Mouse (Mus musculus): Measurements from ENCODE around the gene Traf3ip3. TPM values are rescaled to one million over a fixed set of nuclear protein-coding genes. Genes with fewer than 3 reads are reported as not detected.

Traf3ip3 gene
- polyA plus RNA-seq, 1 experiment from 2014 or later = 4.5 TPM

DNA sequence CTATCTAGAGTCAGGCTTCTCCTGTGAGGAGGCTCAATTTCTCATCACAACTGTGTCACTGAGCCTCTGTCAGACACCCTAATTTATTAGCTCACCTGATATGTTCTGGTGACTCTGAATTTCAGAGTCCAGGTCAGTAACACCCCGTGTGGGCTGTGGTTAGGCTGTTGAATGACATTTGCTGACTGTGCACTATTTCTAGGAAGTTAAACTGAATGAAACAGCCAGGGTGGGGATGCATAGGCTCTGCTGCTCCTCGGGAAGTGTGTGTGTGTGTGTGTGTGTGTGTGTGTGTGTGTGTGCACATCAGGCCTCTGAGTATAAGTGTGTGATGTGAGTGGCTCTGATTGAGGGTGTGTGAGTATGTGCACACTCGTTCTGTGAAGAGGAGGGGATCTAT is 62.8 kb downstream of the Traf3ip3 start:
- H3K27ac ChIP-seq = no peak overlapping the region
- WGBS = 45% methylated on average over 3 of the region's 3 CpGs
- no peak for ATAC-seq (ENCODE audit: insufficient number of reproducible peaks, insufficient read depth, low FRiP score, low TSS enrichment, low read depth)
- no peak overlapping the region for H3K4me2 ChIP-seq
- H3K36me3 ChIP-seq = no peaks in the 10 kb centered on the region
- H3K9ac ChIP-seq (replicated peaks) = no peak overlapping the region
- H3K9me3 ChIP-seq = no peaks in the 10 kb centered on the region
- no peak overlapping the region for H3K4me3 ChIP-seq (replicated peaks)
- no peaks in the 10 kb centered on the region for H3K27me3 ChIP-seq
- H3K4me1 ChIP-seq (replicated peaks) = peaks cover 15% of the 10 kb centered on the region

DNA sequence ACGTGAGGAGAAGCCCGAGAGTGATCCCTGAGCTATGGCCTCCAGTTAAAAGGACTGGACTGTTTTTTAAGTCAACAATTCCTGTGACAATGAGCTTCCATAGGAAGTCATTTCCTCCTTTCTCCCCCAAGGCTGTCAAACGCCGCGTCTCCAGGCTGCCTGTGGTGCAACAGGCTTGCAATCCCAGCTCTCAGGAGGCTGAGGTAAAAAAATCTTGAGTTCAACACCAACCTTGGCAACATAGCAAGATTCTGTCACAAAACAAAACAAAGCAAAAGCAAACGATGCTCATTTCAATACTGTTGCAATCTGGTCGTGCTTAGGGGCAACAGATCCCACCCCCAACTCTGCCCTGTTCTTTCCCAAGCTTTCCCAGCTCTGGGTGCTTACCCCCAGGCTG is 63.4 kb downstream of the Traf3ip3 start:
- peaks cover 15% of the 10 kb centered on the region for H3K4me1 ChIP-seq (replicated peaks)
- no peak overlapping the region for H3K27ac ChIP-seq
- 37% methylated on average over 7 of the region's 7 CpGs for WGBS
- no peaks in the 10 kb centered on the region for H3K27me3 ChIP-seq
- no peak for ATAC-seq (ENCODE audit: insufficient number of reproducible peaks, insufficient read depth, low FRiP score, low TSS enrichment, low read depth)
- H3K36me3 ChIP-seq = no peaks in the 10 kb centered on the region
- H3K4me3 ChIP-seq (replicated peaks) = no peak overlapping the region
- no peak overlapping the region for H3K9ac ChIP-seq (replicated peaks)
- H3K4me2 ChIP-seq = no peak overlapping the region
- no peaks in the 10 kb centered on the region for H3K9me3 ChIP-seq

GRCm38 (mm10) chr1:193133726-193134125 is 67.8 kb downstream of the Traf3ip3 start:
- no peaks in the 10 kb centered on the region for H3K9me3 ChIP-seq
- peaks cover 17% of the 10 kb centered on the region for H3K4me1 ChIP-seq (replicated peaks)
- WGBS = 88% methylated on average over 1 of the region's 1 CpGs
- no peak overlapping the region for H3K9ac ChIP-seq (replicated peaks)
- H3K27me3 ChIP-seq = no peaks in the 10 kb centered on the region
- no peak for ATAC-seq (ENCODE audit: insufficient number of reproducible peaks, insufficient read depth, low FRiP score, low TSS enrichment, low read depth)
- no peaks in the 10 kb centered on the region for H3K36me3 ChIP-seq
- H3K27ac ChIP-seq = no peak overlapping the region
- H3K4me2 ChIP-seq = no peak overlapping the region
- no peak overlapping the region for H3K4me3 ChIP-seq (replicated peaks)

DNA sequence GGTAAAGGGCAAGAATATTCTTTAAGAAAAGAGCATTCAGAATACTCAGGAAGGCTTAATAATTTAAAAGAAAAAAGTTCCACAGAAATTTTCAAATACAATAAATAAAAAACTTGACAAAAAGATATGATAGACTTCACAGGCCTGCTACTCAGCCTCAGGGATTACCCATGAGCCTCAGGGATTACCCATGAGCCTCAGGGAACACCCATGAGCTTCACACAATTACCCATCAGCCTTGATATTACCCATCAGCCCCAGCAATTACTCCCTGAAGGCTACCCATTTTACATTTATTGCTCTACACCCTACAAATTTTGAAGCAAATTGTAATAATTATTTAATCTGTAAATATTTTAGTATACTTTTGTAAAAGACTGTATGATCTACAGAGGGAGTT is 69.1 kb downstream of the Traf3ip3 start:
- H3K36me3 ChIP-seq = peaks cover 10% of the 10 kb centered on the region
- no peak for ATAC-seq (ENCODE audit: insufficient number of reproducible peaks, insufficient read depth, low FRiP score, low TSS enrichment, low read depth)

GRCm38 (mm10) chr1:193131311-193131948 is 70.1 kb downstream of the Traf3ip3 start:
- Histone ChIP-seq H3K9ac (replicated peaks) (no peak overlapping the region), H3K4me3 (replicated peaks) (no peak overlapping the region), H3K27me3 (no peaks in the 10 kb centered on the region), H3K4me1 (replicated peaks) (peaks cover 12% of the 10 kb centered on the region), H3K27ac (no peak overlapping the region), H3K9me3 (no peaks in the 10 kb centered on the region), H3K36me3 (peaks cover 19% of the 10 kb centered on the region), H3K4me2 (no peak overlapping the region)
- no peak for ATAC-seq (ENCODE audit: insufficient number of reproducible peaks, insufficient read depth, low FRiP score, low TSS enrichment, low read depth)
- 34% methylated on average over 6 of the region's 6 CpGs for WGBS

More for the DNA sequence above, 69.1 kb downstream of the Traf3ip3 start:
- Histone ChIP-seq H3K27ac (no peak overlapping the region), H3K4me3 (replicated peaks) (no peak overlapping the region), H3K27me3 (no peaks in the 10 kb centered on the region), H3K9me3 (no peaks in the 10 kb centered on the region), H3K4me1 (replicated peaks) (peaks cover 12% of the 10 kb centered on the region), H3K4me2 (no peak overlapping the region), H3K9ac (replicated peaks) (no peak overlapping the region)

DNA sequence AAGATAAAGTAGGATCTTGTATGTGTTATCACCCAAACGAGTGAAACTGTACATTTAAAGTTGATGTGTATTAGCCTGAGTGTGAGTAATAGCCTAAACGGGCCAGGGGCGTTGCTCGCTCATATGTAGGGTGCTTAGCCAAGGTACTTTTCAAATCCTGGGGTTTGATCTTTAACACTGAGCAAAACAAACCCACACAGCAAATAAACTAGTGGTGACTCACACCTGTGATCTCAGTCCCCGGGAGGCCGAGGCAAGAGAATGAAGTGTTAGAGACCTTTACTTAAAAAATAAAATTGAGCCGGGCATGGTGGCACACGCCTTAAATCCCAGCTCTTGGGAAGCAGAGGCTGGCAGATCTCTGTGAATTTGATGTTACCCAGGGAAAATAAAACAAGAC is 70.7 kb downstream of the Traf3ip3 start:
- H3K4me2 ChIP-seq = peak overlapping the region; percentile 54
- H3K9ac ChIP-seq (replicated peaks) = no peak overlapping the region
- no peaks in the 10 kb centered on the region for H3K27me3 ChIP-seq
- 0 out of 2 replicates have a peak, but pooled peaks have one; percentile 15 for ATAC-seq (ENCODE audit: insufficient number of reproducible peaks, insufficient read depth, low FRiP score, low TSS enrichment, low read depth)
- H3K4me1 ChIP-seq (replicated peaks) = peaks cover 12% of the 10 kb centered on the region
- peak overlapping the region; percentile 98; the same call in 1 of the 2 replicates for H3K4me3 ChIP-seq (replicated peaks)
- H3K36me3 ChIP-seq = peaks cover 23% of the 10 kb centered on the region
- 64% methylated on average over 8 of the region's 8 CpGs for WGBS
- no peak overlapping the region for H3K27ac ChIP-seq
- no peaks in the 10 kb centered on the region for H3K9me3 ChIP-seq

DNA sequence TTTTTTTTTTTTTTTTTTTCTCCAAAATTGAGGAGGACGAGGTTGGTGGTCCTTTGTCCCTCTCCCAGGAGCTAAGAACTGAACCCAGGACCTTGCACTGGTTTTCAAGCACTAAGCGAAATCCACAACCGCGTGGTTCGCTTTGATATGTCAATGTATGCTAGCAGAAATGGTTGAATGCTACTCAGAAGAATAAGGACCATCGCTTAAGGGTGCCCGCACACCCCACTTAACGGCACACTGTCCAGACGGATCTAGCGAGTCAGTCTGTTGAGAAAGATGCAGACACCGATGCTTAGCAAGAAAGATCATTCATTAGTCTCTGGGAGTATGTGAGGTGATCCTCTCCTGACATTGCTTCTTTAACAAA is 71.1 kb downstream of the Traf3ip3 start:
- H3K9me3 ChIP-seq = no peaks in the 10 kb centered on the region
- WGBS = 33% methylated on average over 11 of the region's 11 CpGs
- H3K9ac ChIP-seq (replicated peaks) = 0 out of 2 replicates have a peak overlapping the region, but pooled peaks have one; percentile 27

GRCm38 (mm10) chr1:193129786-193130455 is 71.6 kb downstream of the Traf3ip3 start, which contains the start of gene Diexf:
Gene Diexf, minus strand, starts transcription at chr1:193130272.
- under 1% methylated on average over 61 of the region's 61 CpGs for WGBS
- Histone ChIP-seq H3K27ac (no peak within 1 kb of the TSS), H3K27me3 (no peaks in the 10 kb centered on the region), H3K36me3 (peaks cover 25% of the 10 kb centered on the region), H3K9me3 (no peaks in the 10 kb centered on the region), H3K4me3 (replicated peaks) (peak within 1 kb of the TSS; percentile 98), H3K4me2 (peak within 1 kb of the TSS; percentile 63), H3K4me1 (replicated peaks) (peaks cover 12% of the 10 kb centered on the region), H3K9ac (replicated peaks) (peak within 1 kb of the TSS; percentile 90)
- ATAC-seq (ENCODE audit: insufficient number of reproducible peaks, insufficient read depth, low FRiP score, low TSS enrichment, low read depth) = peak; percentile 83

More for the DNA sequence above, 71.1 kb downstream of the Traf3ip3 start:
- peak overlapping the region; percentile 98 for H3K4me3 ChIP-seq (replicated peaks)
- no peaks in the 10 kb centered on the region for H3K27me3 ChIP-seq
- peaks cover 12% of the 10 kb centered on the region for H3K4me1 ChIP-seq (replicated peaks)
- H3K27ac ChIP-seq = no peak overlapping the region
- H3K4me2 ChIP-seq = peak overlapping the region; percentile 54
- peaks cover 23% of the 10 kb centered on the region for H3K36me3 ChIP-seq
- ATAC-seq (ENCODE audit: insufficient number of reproducible peaks, insufficient read depth, low FRiP score, low TSS enrichment, low read depth) = no peak

DNA sequence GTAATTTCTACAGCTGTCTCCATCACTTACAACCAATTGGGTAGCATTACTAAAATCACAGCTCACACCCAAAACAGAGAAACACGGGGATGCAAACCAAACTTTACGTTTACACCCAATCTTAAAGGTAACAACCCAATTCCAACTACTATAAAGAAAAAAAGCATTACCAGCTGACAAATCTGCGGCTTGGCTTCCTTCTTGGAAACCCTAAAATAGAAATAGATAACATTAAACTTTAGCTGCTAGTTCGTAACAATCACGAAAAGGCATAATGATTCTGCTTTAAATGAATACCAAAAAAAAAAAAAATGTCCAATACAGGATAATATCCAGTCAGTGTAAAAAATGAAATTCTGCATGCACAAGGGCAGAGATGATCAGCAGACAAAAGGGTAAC is 72.2 kb downstream of the Traf3ip3 start:
- Histone ChIP-seq H3K4me2 (peak overlapping the region; percentile 63), H3K4me1 (replicated peaks) (peaks cover 12% of the 10 kb centered on the region), H3K27ac (no peak overlapping the region), H3K4me3 (replicated peaks) (peak overlapping the region; percentile 98), H3K9me3 (no peaks in the 10 kb centered on the region), H3K27me3 (no peaks in the 10 kb centered on the region), H3K36me3 (peaks cover 31% of the 10 kb centered on the region), H3K9ac (replicated peaks) (peak overlapping the region; percentile 90)
- WGBS = 25% methylated on average over 5 of the region's 5 CpGs
- ATAC-seq (ENCODE audit: insufficient number of reproducible peaks, insufficient read depth, low FRiP score, low TSS enrichment, low read depth) = no peak

DNA sequence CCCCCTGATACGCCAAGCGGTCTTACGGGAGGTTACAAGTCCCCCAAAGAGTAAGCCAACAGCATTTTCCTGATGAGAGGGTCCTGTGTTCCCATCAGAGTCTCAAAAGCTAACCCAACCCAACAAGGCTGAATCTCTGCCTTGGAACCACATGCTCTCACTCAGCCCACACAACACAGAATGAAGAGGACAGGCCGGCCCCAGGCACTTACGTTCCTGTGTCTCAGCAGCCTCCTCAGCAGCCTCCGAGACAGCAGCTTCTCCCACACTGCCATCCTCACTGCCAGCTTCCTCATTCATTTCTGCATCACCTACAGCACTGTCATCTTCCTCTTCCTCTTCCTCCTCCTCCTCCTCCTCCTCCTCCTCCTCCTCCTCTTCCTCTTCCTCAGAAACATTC is 73.4 kb downstream of the Traf3ip3 start:
- WGBS = 94% methylated on average over 6 of the region's 6 CpGs
- no peak overlapping the region for H3K4me2 ChIP-seq
- no peak overlapping the region for H3K9ac ChIP-seq (replicated peaks)
- H3K9me3 ChIP-seq = no peaks in the 10 kb centered on the region
- no peaks in the 10 kb centered on the region for H3K27me3 ChIP-seq
- no peak for ATAC-seq (ENCODE audit: insufficient number of reproducible peaks, insufficient read depth, low FRiP score, low TSS enrichment, low read depth)
- H3K36me3 ChIP-seq = peaks cover 44% of the 10 kb centered on the region
- H3K4me1 ChIP-seq (replicated peaks) = peaks cover 12% of the 10 kb centered on the region
- H3K4me3 ChIP-seq (replicated peaks) = no peak overlapping the region
- H3K27ac ChIP-seq = no peak overlapping the region

- peaks cover 66% of the 10 kb centered on the region for H3K36me3 ChIP-seq
- no peak for ATAC-seq (ENCODE audit: insufficient number of reproducible peaks, insufficient read depth, low FRiP score, low TSS enrichment, low read depth)
- 89% methylated on average over 4 of the region's 4 CpGs for WGBS
These were observed 75.7 kb downstream of the Traf3ip3 start for GRCm38 (mm10) chr1:193125835-193126234.

More at GRCm38 (mm10) chr1:193125835-193126234, 75.7 kb downstream of the Traf3ip3 start:
- H3K9ac ChIP-seq (replicated peaks) = no peak overlapping the region
- no peaks in the 10 kb centered on the region for H3K9me3 ChIP-seq
- H3K27me3 ChIP-seq = no peaks in the 10 kb centered on the region
- peaks cover 11% of the 10 kb centered on the region for H3K4me1 ChIP-seq (replicated peaks)
- no peak overlapping the region for H3K4me3 ChIP-seq (replicated peaks)
- H3K4me2 ChIP-seq = no peak overlapping the region
- no peak overlapping the region for H3K27ac ChIP-seq

Data from limb, embryonic 12.5 days (tissue).